Mouse (Mus musculus) liver, adult 2 months (tissue): ENCODE measurements around the gene Gm20388.

Experiments used
- CTCF ChIP-seq: fragments of 200-500 bp; IDR thresholded peaks from 2 replicates; pipeline ENCODE4 v1.5.1; 2011; ENCODE audit warnings: low read depth, low read length, control low read depth
- POLR2A ChIP-seq: fragments of 200-500 bp; IDR thresholded peaks from 2 replicates; pipeline ENCODE4 v1.6.1; 2011; ENCODE audit warnings: low read length, control low read depth; ENCODE audit not compliant: insufficient read depth; ENCODE audit errors: extremely low read depth

DNA sequence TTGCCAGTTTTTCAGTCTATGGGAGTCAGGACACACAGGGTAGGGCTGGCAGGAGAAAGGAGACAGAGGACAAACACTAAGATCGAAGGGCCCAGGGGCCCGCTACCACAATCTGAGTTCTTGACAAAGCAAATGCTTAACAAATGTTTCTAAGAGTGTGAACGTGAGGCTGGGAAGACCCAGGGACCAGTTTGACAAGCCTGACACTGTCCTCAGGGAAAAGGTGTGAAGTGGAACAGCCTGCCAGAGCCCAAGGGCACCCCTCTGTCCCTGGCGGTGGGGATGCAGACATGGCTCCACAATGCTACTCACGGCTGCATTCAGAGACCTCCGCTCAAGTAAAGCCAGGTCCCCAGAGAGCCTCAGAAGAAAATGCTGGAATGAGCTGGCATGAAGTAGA lies 4195.2 kb downstream of the Gm20388 start:
- TF ChIP-seq CTCF (no peak), POLR2A (no peak)
